Mouse (Mus musculus): ENCODE measurements around the gene Gm6902. TPM values are rescaled to one million over a fixed set of nuclear protein-coding genes. Genes with fewer than 3 reads are reported as not detected.
"Not testable (repeated sequence)": the region's sequence is repeated elsewhere in the genome, so short reads cannot be mapped to it uniquely, and the experiment has no call there.

Gene Gm6902
- polyA plus RNA-seq (2012; rRNA removed) (not detected in 2 replicates), polyA plus RNA-seq (2014; fragmentation: Nextera tagmentation; extraction: Ambion mirVana) (not detected in 2 replicates)

DNA sequence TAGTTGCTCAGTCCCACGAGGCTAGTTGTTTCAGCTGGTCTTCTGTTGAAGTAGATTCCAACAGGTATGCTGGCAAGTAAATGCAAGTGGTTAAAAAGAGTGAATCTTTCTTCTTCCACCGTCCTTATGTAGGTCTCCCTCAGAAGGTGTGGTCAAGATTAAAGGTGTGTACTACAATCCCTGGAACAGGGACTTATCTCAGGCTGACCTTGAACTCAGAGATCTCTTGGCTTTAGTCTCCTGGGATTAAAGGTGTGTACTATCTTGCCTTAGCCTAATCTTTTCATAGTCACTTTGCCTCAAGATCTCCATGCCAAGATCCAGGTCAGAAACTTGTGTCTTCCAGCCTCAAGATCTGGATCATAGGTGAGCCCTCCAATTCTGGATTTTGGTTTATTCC, at the start of gene Gm6902:
Gm6902 (minus strand) TSS at position 101 of the 400 bp plus-strand sequence.
- not testable (repeated sequence) for H3K27me3 ChIP-seq (ENCODE audit: control insufficient read depth, insufficient read depth, low read length); H3K9me3 ChIP-seq (ENCODE audit: control insufficient read depth, low read length); DNase-seq (ENCODE audit: low spot score); H3K4me3 ChIP-seq (replicated peaks; ENCODE audit: low read length); H3K27ac ChIP-seq (replicated peaks; ENCODE audit: low read depth, low read length); H3K36me3 ChIP-seq (ENCODE audit: control insufficient read depth, insufficient read depth, low read length); ATAC-seq (ENCODE audit: low FRiP score, low read depth); H3K9ac ChIP-seq (ENCODE audit: low read depth, low read length, severe bottlenecking); H3K4me1 ChIP-seq (ENCODE audit: control insufficient read depth, insufficient read depth, low read length); H3K4me2 ChIP-seq (replicated peaks; ENCODE audit: low read depth, low read length, severe bottlenecking)
- WGBS = no CpG with 5 or more reads among the region's 2 CpGs

DNA sequence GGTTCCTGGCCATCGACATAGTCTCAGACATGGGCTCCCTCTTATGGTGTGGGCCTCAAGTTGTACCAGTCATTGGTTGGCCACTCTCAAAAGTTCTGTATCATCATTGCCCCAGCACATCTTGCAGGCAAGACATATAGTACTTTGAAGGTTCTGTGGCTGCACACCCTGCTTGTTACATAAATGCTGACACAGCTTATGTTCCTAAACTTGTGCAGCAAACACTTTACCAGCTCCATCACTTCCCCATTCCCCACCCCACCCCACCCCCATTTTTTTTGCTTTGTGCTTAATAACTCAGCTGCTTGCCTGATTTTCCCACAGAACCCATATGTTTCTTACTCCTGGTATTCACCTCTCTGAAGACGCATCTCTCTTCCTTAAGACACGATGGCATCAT, 22.2 kb upstream of the Gm6902 start, which contains the start of gene Nlrp4e:
Nlrp4e (plus strand) TSS at position 301 of the 400 bp plus-strand sequence.
- not testable (repeated sequence) for H3K9me3 ChIP-seq (ENCODE audit: control insufficient read depth, low read length); H3K4me1 ChIP-seq (ENCODE audit: control insufficient read depth, insufficient read depth, low read length); H3K4me3 ChIP-seq (replicated peaks; ENCODE audit: low read length); H3K4me2 ChIP-seq (replicated peaks; ENCODE audit: low read depth, low read length, severe bottlenecking); H3K27me3 ChIP-seq (ENCODE audit: control insufficient read depth, insufficient read depth, low read length); ATAC-seq (ENCODE audit: low FRiP score, low read depth); DNase-seq (ENCODE audit: low spot score); H3K36me3 ChIP-seq (ENCODE audit: control insufficient read depth, insufficient read depth, low read length); H3K27ac ChIP-seq (replicated peaks; ENCODE audit: low read depth, low read length); H3K9ac ChIP-seq (ENCODE audit: low read depth, low read length, severe bottlenecking)
- WGBS = 80% methylated on average over 3 of the region's 3 CpGs

DNA sequence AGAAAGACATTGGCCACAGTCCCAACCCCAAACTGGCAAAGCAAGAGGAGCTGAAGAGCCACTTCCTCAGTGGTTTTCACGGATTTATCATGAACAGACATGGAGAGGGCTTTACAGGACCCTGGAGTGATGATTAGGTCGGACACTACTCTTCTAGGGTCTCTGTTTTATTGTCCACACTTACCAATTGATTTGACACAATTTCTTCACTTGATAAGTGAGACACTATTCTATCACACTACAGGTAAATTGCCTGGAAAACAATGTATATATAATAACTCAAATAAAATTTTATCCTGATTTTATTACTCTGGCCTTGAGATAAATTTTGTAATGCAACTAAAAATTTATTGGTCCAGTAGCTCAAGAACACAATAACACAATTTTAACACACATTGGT, 27.1 kb downstream of the Gm6902 start, which contains the start of gene Vmn1r166:
Vmn1r166 (minus strand) TSS at position 101 of the 400 bp plus-strand sequence.
- no CpG with 5 or more reads among the region's 2 CpGs for WGBS
- H3K4me2 ChIP-seq (replicated peaks; ENCODE audit: low read depth, low read length, severe bottlenecking) = not testable (repeated sequence)

More for the DNA sequence above, 27.1 kb downstream of the Gm6902 start, which contains the start of gene Vmn1r166:
- not testable (repeated sequence) for H3K27me3 ChIP-seq (ENCODE audit: control insufficient read depth, insufficient read depth, low read length); DNase-seq (ENCODE audit: low spot score); ATAC-seq (ENCODE audit: low FRiP score, low read depth); H3K4me1 ChIP-seq (ENCODE audit: control insufficient read depth, insufficient read depth, low read length); H3K27ac ChIP-seq (replicated peaks; ENCODE audit: low read depth, low read length); H3K36me3 ChIP-seq (ENCODE audit: control insufficient read depth, insufficient read depth, low read length); H3K4me3 ChIP-seq (replicated peaks; ENCODE audit: low read length); H3K9ac ChIP-seq (ENCODE audit: low read depth, low read length, severe bottlenecking); H3K9me3 ChIP-seq (ENCODE audit: control insufficient read depth, low read length)

Other genes starting within 250 kb of the Gm6902 start
- not detected in 2 replicates for gene Vmn1r163, start 223.4 kb downstream of the Gm6902 start, polyA plus RNA-seq (2012; rRNA removed)
- gene Vmn1r163, start 223.4 kb downstream of the Gm6902 start, polyA plus RNA-seq (2014; fragmentation: Nextera tagmentation; extraction: Ambion mirVana) = not detected in 2 replicates
- gene Gm8720, start 211.4 kb downstream of the Gm6902 start, polyA plus RNA-seq (2012; rRNA removed) = not detected in 2 replicates
- gene Gm8720, start 211.4 kb downstream of the Gm6902 start, polyA plus RNA-seq (2014; fragmentation: Nextera tagmentation; extraction: Ambion mirVana) = not detected in 2 replicates
- not detected in 2 replicates for gene Gm10662, start 134.4 kb downstream of the Gm6902 start, polyA plus RNA-seq (2012; rRNA removed)
- gene Gm10662, start 134.4 kb downstream of the Gm6902 start, polyA plus RNA-seq (2014; fragmentation: Nextera tagmentation; extraction: Ambion mirVana) = not detected in 2 replicates
- not detected in 2 replicates for gene Vmn1r165, start 61.6 kb downstream of the Gm6902 start, polyA plus RNA-seq (2012; rRNA removed)
- gene Vmn1r165, start 61.6 kb downstream of the Gm6902 start, polyA plus RNA-seq (2014; fragmentation: Nextera tagmentation; extraction: Ambion mirVana) = not detected in 2 replicates
- not detected in 2 replicates for gene Vmn1r166, start 27.2 kb downstream of the Gm6902 start, polyA plus RNA-seq (2012; rRNA removed)
- gene Vmn1r166, start 27.2 kb downstream of the Gm6902 start, polyA plus RNA-seq (2014; fragmentation: Nextera tagmentation; extraction: Ambion mirVana) = not detected in 2 replicates
- gene Nlrp4e, start 22.3 kb upstream of the Gm6902 start, polyA plus RNA-seq (2012; rRNA removed) = not detected in 2 replicates
- not detected in 2 replicates for gene Nlrp4e, start 22.3 kb upstream of the Gm6902 start, polyA plus RNA-seq (2014; fragmentation: Nextera tagmentation; extraction: Ambion mirVana)
- 0.03 and 0.05 TPM in 2 replicates for gene Nlrp5, start 107.0 kb upstream of the Gm6902 start, polyA plus RNA-seq (2012; rRNA removed)
- 0.08 TPM in 1 of 2 replicates, not detected in the other for gene Nlrp5, start 107.0 kb upstream of the Gm6902 start, polyA plus RNA-seq (2014; fragmentation: Nextera tagmentation; extraction: Ambion mirVana)
- gene Vmn1r167, start 228.3 kb upstream of the Gm6902 start, polyA plus RNA-seq (2012; rRNA removed) = not detected in 2 replicates
- gene Vmn1r167, start 228.3 kb upstream of the Gm6902 start, polyA plus RNA-seq (2014; fragmentation: Nextera tagmentation; extraction: Ambion mirVana) = not detected in 2 replicates

All from limb, embryonic 14.5 days (tissue).